In the genomic region with DNA sequence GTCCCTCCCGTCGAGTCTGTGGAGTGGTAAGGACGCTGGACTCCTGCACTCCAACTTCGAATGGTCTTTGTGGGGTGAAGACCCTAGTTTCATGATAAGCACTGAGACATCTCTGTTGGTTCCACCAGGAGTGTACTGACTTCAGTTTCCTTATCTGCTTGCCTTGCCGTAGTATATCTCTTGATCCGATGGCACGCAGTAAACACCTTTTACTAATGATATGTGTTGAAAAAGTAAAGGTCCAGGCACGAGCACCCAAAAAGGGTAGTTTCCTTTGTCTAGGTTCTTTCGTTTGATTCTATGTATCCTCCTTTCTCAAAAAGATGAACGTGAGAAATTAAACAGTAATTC, we compare ENCODE assay signal across 8 mouse cellular contexts. TPM values are rescaled to one million over a fixed set of nuclear protein-coding genes. Genes with fewer than 3 reads are reported as not detected.
DNase-seq lines count a peak whose midpoint lies in the region; ATAC-seq and TF ChIP-seq lines count a peak whose summit lies in the region.

No protein-coding gene starts in this region.

- H3K9me3 ChIP-seq in forebrain, embryonic 15.5 days = no peaks in the 10 kb centered on the region
- no peaks in the 10 kb centered on the region for H3K9me3 ChIP-seq in liver, embryonic 16.5 days (replicated peaks; ENCODE audit: control insufficient read depth, low read length)

- peak overlapping the region; percentile 73 for H3K4me2 ChIP-seq in forebrain, embryonic 15.5 days (replicated peaks)
- H3K4me2 ChIP-seq in liver, embryonic 16.5 days (ENCODE audit: low read depth, low read length) = peak overlapping the region; percentile 93

- TF ChIP-seq CTCF in heart, adult 2 months (IDR thresholded peaks at IDR 0.05) = no peak
- no peak for TF ChIP-seq CTCF in C2C12 (IDR thresholded peaks at IDR 0.05; ENCODE audit: control insufficient read depth, insufficient read depth, insufficient read length)

- no peaks in the 10 kb centered on the region for H3K79me2 ChIP-seq in heart, adult 2 months (replicated peaks; ENCODE audit: control insufficient read depth, insufficient read depth, low read length)
- H3K79me2 ChIP-seq in C2C12 (ENCODE audit: control insufficient read depth, insufficient read depth) = no peaks in the 10 kb centered on the region

- H3K4me3 ChIP-seq in heart, adult 2 months = peak overlapping the region; percentile 87
- H3K4me3 ChIP-seq in C2C12 (ENCODE audit: insufficient read depth, poor library complexity, severe bottlenecking) = peak overlapping the region; percentile 52
- H3K4me3 ChIP-seq in forebrain, embryonic 15.5 days = peak overlapping the region; percentile 87
- H3K4me3 ChIP-seq in liver, embryonic 16.5 days (ENCODE audit: low read depth, low read length) = peak overlapping the region; percentile 86

- no peak for ATAC-seq in forebrain, embryonic 15.5 days (replicated peaks)
- ATAC-seq in liver, embryonic 16.5 days (ENCODE audit: low read depth) = 0 out of 2 replicates have a peak, but pooled peaks have one; percentile 3

- no peak for DNase-seq in heart, adult 2 months
- no peak for DNase-seq in heart, postnatal 36 days
- DNase-seq in spleen, postnatal 36 days (ENCODE audit: low spot score in 2 of 2) = no peak
- no peak for DNase-seq in thymus, postnatal 10 days (ENCODE audit: low spot score in 2 of 2)
- DNase-seq in left cerebral cortex, postnatal 25 days (ENCODE audit: low spot score in 2 of 2) = no peak

- 0 out of 2 replicates have a peak, but pooled peaks cover 2% of the 10 kb centered on the region for H3K4me1 ChIP-seq in heart, adult 2 months (ENCODE audit: control insufficient read depth, insufficient read depth, low read length)
- peaks cover 17% of the 10 kb centered on the region for H3K4me1 ChIP-seq in forebrain, embryonic 15.5 days
- H3K4me1 ChIP-seq in liver, embryonic 16.5 days (ENCODE audit: control insufficient read depth, low read depth, low read length) = peaks cover 17% of the 10 kb centered on the region

- peak overlapping the region; percentile 73 for H3K9ac ChIP-seq in heart, adult 2 months (ENCODE audit: low read depth, low read length)
- peak overlapping the region; percentile 83 for H3K9ac ChIP-seq in forebrain, embryonic 15.5 days (replicated peaks)
- H3K9ac ChIP-seq in liver, embryonic 16.5 days (ENCODE audit: low read depth, low read length) = peak overlapping the region; percentile 85

- no peak for TF ChIP-seq EP300 in heart, adult 2 months (IDR thresholded peaks at IDR 0.05; ENCODE audit: insufficient read depth, low read depth, low read length)

- H3K36me3 ChIP-seq in heart, adult 2 months (ENCODE audit: control insufficient read depth, insufficient read depth, low read length) = no peaks in the 10 kb centered on the region
- no peaks in the 10 kb centered on the region for H3K36me3 ChIP-seq in C2C12 (ENCODE audit: control insufficient read depth, insufficient read depth)
- H3K36me3 ChIP-seq in forebrain, embryonic 15.5 days = 0 out of 2 replicates have a peak, but pooled peaks cover 3% of the 10 kb centered on the region
- no peaks in the 10 kb centered on the region for H3K36me3 ChIP-seq in liver, embryonic 16.5 days (ENCODE audit: control insufficient read depth, insufficient read depth)

- H3ac ChIP-seq in C2C12 (ENCODE audit: control insufficient read depth, insufficient read length, low read depth) = peak overlapping the region; percentile 94

- no peaks in the 10 kb centered on the region; the same call in none of the 2 replicates for H3K27me3 ChIP-seq in heart, adult 2 months (ENCODE audit: control insufficient read depth, insufficient read depth, low read length)
- peaks cover 7% of the 10 kb centered on the region for H3K27me3 ChIP-seq in C2C12 (ENCODE audit: control insufficient read depth, insufficient read depth, insufficient read length)
- H3K27me3 ChIP-seq in forebrain, embryonic 15.5 days = no peaks in the 10 kb centered on the region
- peaks cover 40% of the 10 kb centered on the region for H3K27me3 ChIP-seq in liver, embryonic 16.5 days (ENCODE audit: control insufficient read depth, insufficient read depth, low read depth, low read length)

- 14% methylated on average over 10 of the region's 10 CpGs for WGBS in heart, adult 2 months
- WGBS in forebrain, embryonic 15.5 days = 10% methylated on average over 10 of the region's 10 CpGs
- WGBS in liver, embryonic 16.5 days (ENCODE audit: insufficient replicate concordance) = 8% methylated on average over 10 of the region's 10 CpGs

- TF ChIP-seq POLR2A in heart, adult 2 months (IDR thresholded peaks at IDR 0.05; ENCODE audit: insufficient read depth, low read depth, low read length) = no peak

- intact Hi-C loops in heart, adult 2 months (cut with DNase I) = loop anchor here (5.0 kb wide), 1 partner anchor 62 kb away; no protein-coding TSS in a partner anchor
- intact Hi-C loops in heart, postnatal 36 days (cut with DNase I) = loop anchor here (5.0 kb wide), 1 partner anchor 112 kb away; no protein-coding TSS in a partner anchor
- intact Hi-C loops in left cerebral cortex, postnatal 25 days (cut with DNase I) = loop anchor here (2.0 kb wide), 1 partner anchor 124 kb away; no protein-coding TSS in a partner anchor

- H3K79me3 ChIP-seq in C2C12 (ENCODE audit: low read depth) = no peaks in the 10 kb centered on the region

- no peak overlapping the region for H3K27ac ChIP-seq in heart, adult 2 months
- H3K27ac ChIP-seq in forebrain, embryonic 15.5 days (replicated peaks) = peak overlapping the region; percentile 86
- H3K27ac ChIP-seq in liver, embryonic 16.5 days (ENCODE audit: low read length) = peak overlapping the region; percentile 16; the same call in 1 of the 2 replicates

TF ChIP-seq in C2C12, 6 proteins besides CTCF, POLR2A, EP300 and RAD21:
- TF ChIP-seq USF1 (IDR thresholded peaks at IDR 0.05; ENCODE audit: low read depth) (no peak), FOSL1 (IDR thresholded peaks at IDR 0.05; ENCODE audit: insufficient read depth, low read length, poor library complexity, severe bottlenecking) (no peak), CEBPB (IDR thresholded peaks at IDR 0.05; ENCODE audit: low read depth) (no peak), MYOG (IDR thresholded peaks at IDR 0.05; ENCODE audit: control insufficient read depth, extremely low read depth, insufficient read length) (no peak), MAX (IDR thresholded peaks at IDR 0.05) (no peak), MYOD1 (IDR thresholded peaks at IDR 0.05; ENCODE audit: control insufficient read depth, insufficient read length, low read depth) (no peak)

RNA-seq across cellular contexts. Expression of gene Ppm1e, which starts 0.4 kb away (rescaled TPM):
- 1 to 10 TPM; 6.3 to 6.9 TPM for total RNA-seq in heart, adult 2 months (2021)
- 1.8 and 4.4 TPM in 2 replicates for polyA plus RNA-seq in heart, adult 2 months (2012; rRNA removed)
- total RNA-seq in heart, postnatal 36 days (2021) = 1 to 10 TPM; 7.7 to 7.8 TPM
- polyA plus RNA-seq in C2C12 (2012; fragmentation: generic; extraction: Trizol) = 0.59 TPM
- polyA plus RNA-seq in forebrain, embryonic 15.5 days (2015; fragmentation: Nextera tagmentation; extraction: Ambion mirVana) = 26.3 and 26.4 TPM in 2 replicates
- polyA plus RNA-seq in liver, embryonic 16.5 days (2015; fragmentation: Nextera tagmentation; extraction: Ambion mirVana) = 1.1 and 1.6 TPM in 2 replicates
- 100 to 1,000 TPM; 153 to 162 TPM for total RNA-seq in left cerebral cortex, postnatal 25 days (2021)

RNA-seq across cellular contexts. Expression of gene Rad51c, which starts 45.5 kb away (rescaled TPM):
- total RNA-seq in heart, adult 2 months (2021) = 1 to 10 TPM in 1 of 2 experiments, under 1 TPM in 1; 0.89 to 1.7 TPM
- 0.35 and 0.97 TPM in 2 replicates for polyA plus RNA-seq in heart, adult 2 months (2012; rRNA removed)
- total RNA-seq in heart, postnatal 36 days (2021) = 1 to 10 TPM; 1.1 to 1.3 TPM
- 4.0 TPM for polyA plus RNA-seq in C2C12 (2012; fragmentation: generic; extraction: Trizol)
- polyA plus RNA-seq in forebrain, embryonic 15.5 days (2015; fragmentation: Nextera tagmentation; extraction: Ambion mirVana) = 6.6 and 7.2 TPM in 2 replicates
- 3.9 and 4.4 TPM in 2 replicates for polyA plus RNA-seq in liver, embryonic 16.5 days (2015; fragmentation: Nextera tagmentation; extraction: Ambion mirVana)
- total RNA-seq in left cerebral cortex, postnatal 25 days (2021) = 1 to 10 TPM; 4.1 TPM

RNA-seq across cellular contexts. Expression of gene Tex14, which starts 45.6 kb away (rescaled TPM):
- total RNA-seq in heart, adult 2 months (2021) = under 1 TPM in 1 of 2 experiments, not detected in 1; 0.23 TPM
- 0.08 and 0.35 TPM in 2 replicates for polyA plus RNA-seq in heart, adult 2 months (2012; rRNA removed)
- under 1 TPM in 1 of 2 experiments, not detected in 1; 0.33 TPM for total RNA-seq in heart, postnatal 36 days (2021)
- not detected for polyA plus RNA-seq in C2C12 (2012; fragmentation: generic; extraction: Trizol)
- polyA plus RNA-seq in forebrain, embryonic 15.5 days (2015; fragmentation: Nextera tagmentation; extraction: Ambion mirVana) = 0.31 TPM in 1 of 2 replicates, not detected in the other
- polyA plus RNA-seq in liver, embryonic 16.5 days (2015; fragmentation: Nextera tagmentation; extraction: Ambion mirVana) = 0.08 and 0.21 TPM in 2 replicates
- total RNA-seq in left cerebral cortex, postnatal 25 days (2021) = under 1 TPM; 0.25 to 0.32 TPM
